Mouse (Mus musculus) left cerebral cortex, adult 9 months (tissue): Measurements from ENCODE around the gene Dclre1b.
A peak's percentile ranks its signal among the peaks of the same experiment; 100 is the strongest.

ENCODE experiments used
- DNase-seq, 2 experiments: peaks; one replicate each; pipeline ENCODE4 v3.0.0; 2022; ENCODE audit warnings: low spot score in 2 of 2

The Dclre1b gene

GRCm38 (mm10) chr3:103773508-103773907 lies 35.7 kb downstream of the Dclre1b start:
- DNase-seq = no peak

- no peak for DNase-seq
Observed at GRCm38 (mm10) chr3:103772846-103773245, 36.4 kb downstream of the Dclre1b start.

- peak in 1 of 2 experiments; percentile 26 for DNase-seq
Observed at GRCm38 (mm10) chr3:103771531-103772130, 37.6 kb downstream of the Dclre1b start.

GRCm38 (mm10) chr3:103766789-103767188 lies 42.5 kb downstream of the Dclre1b start:
- no peak for DNase-seq

- no peak for DNase-seq
Observed at GRCm38 (mm10) chr3:103759261-103759970, 49.8 kb downstream of the Dclre1b start.

GRCm38 (mm10) chr3:103758456-103758855 lies 50.8 kb downstream of the Dclre1b start:
- no peak for DNase-seq

GRCm38 (mm10) chr3:103756920-103757319 lies 52.3 kb downstream of the Dclre1b start:
- DNase-seq = no peak

- DNase-seq = no peak
Observed at GRCm38 (mm10) chr3:103755351-103755750, 53.9 kb downstream of the Dclre1b start.

GRCm38 (mm10) chr3:103751558-103751957 lies 57.7 kb downstream of the Dclre1b start:
- no peak for DNase-seq
